Mouse (Mus musculus) liver, postnatal 0 days (tissue): ENCODE data around the gene Ccdc155. TPM values are rescaled to one million over a fixed set of nuclear protein-coding genes. Genes with fewer than 3 reads are reported as not detected.

ENCODE experiments used
- ATAC-seq: fragments of 200-750 bp; cut with Nextera tagmentation; 2 replicates; pipeline ENCODE4 v1.8.0; 2017; ENCODE audit warnings: mild to moderate bottlenecking, moderate library complexity
- DNase-seq: peaks from one replicate; pipeline ENCODE4 v3.0.0-alpha.2; 2016
- H3K27ac ChIP-seq: fragments of 300-500 bp; sonication (generic); 2 replicates; pipeline ENCODE4 v1.5.1; 2014; ENCODE audit warnings: antibody characterized with exemption, moderate library complexity, mild to moderate bottlenecking, low read depth
- H3K27me3 ChIP-seq: fragments of 300-500 bp; sonication (generic); 2 replicates; pipeline ENCODE4 v1.6.1; 2014; ENCODE audit warnings: low read length, control low read depth, mixed read lengths; ENCODE audit not compliant: insufficient read depth
- H3K36me3 ChIP-seq: fragments of 300-500 bp; sonication (generic); replicated peaks from 2 replicates; pipeline ENCODE4 v1.6.1; 2014; ENCODE audit warnings: mild to moderate bottlenecking, control low read depth, low read length, moderate library complexity, mixed read lengths; ENCODE audit not compliant: insufficient read depth
- H3K4me1 ChIP-seq: fragments of 300-500 bp; sonication (generic); 2 replicates; pipeline ENCODE4 v1.6.1; 2014; ENCODE audit warnings: antibody characterized with exemption, mild to moderate bottlenecking, control low read depth; ENCODE audit not compliant: insufficient read depth
- H3K4me2 ChIP-seq: fragments of 300-500 bp; sonication (generic); 2 replicates; pipeline ENCODE4 v1.6.1; 2014; ENCODE audit warnings: low read depth, mild to moderate bottlenecking, low read length, moderate library complexity, mixed read lengths
- H3K4me3 ChIP-seq: fragments of 300-500 bp; sonication (generic); 2 replicates; pipeline ENCODE4 v1.5.1; 2014; ENCODE audit warnings: low read depth, low read length
- H3K9ac ChIP-seq: fragments of 300-500 bp; sonication (generic); replicated peaks from 2 replicates; pipeline ENCODE4 v1.6.1; 2014; ENCODE audit warnings: mild to moderate bottlenecking, moderate library complexity
- H3K9me3 ChIP-seq: fragments of 300-500 bp; sonication (generic); 2 replicates; pipeline ENCODE4 v1.6.1; 2016; ENCODE audit warnings: mild to moderate bottlenecking, control low read depth, low read length, mixed read lengths
- CTCF ChIP-seq: sonication (generic); IDR thresholded peaks from 2 replicates; pipeline ENCODE4 v1.5.1; 2016; ENCODE audit warnings: antibody characterized with exemption, low read depth
- EP300 ChIP-seq: IDR thresholded peaks from 2 replicates; pipeline ENCODE4 v1.6.1; 2016; ENCODE audit warnings: antibody characterized with exemption, low read depth, mild to moderate bottlenecking
- WGBS: fragments of 180-500 bp; shearing (Covaris S2); extraction: QIAGEN DNeasy Blood & Tissue Kit; methylation state at CpG from one replicate; pipeline ENCODE4 v1.1.7; 2014; ENCODE audit not compliant: insufficient replicate concordance; 5-methylcytosine and 5-hydroxymethylcytosine counted together
- polyA plus RNA-seq: library from polyadenylated mRNA; unstranded; fragments of >200 nt; fragmentation: Nextera tagmentation; extraction: Ambion mirVana; gene quantifications from 2 replicates; pipeline ENCODE4 v1.2.1, GENCODE M21; 2015

The Ccdc155 gene
- polyA plus RNA-seq, 1 experiment from 2014 or later = not detected

DNA sequence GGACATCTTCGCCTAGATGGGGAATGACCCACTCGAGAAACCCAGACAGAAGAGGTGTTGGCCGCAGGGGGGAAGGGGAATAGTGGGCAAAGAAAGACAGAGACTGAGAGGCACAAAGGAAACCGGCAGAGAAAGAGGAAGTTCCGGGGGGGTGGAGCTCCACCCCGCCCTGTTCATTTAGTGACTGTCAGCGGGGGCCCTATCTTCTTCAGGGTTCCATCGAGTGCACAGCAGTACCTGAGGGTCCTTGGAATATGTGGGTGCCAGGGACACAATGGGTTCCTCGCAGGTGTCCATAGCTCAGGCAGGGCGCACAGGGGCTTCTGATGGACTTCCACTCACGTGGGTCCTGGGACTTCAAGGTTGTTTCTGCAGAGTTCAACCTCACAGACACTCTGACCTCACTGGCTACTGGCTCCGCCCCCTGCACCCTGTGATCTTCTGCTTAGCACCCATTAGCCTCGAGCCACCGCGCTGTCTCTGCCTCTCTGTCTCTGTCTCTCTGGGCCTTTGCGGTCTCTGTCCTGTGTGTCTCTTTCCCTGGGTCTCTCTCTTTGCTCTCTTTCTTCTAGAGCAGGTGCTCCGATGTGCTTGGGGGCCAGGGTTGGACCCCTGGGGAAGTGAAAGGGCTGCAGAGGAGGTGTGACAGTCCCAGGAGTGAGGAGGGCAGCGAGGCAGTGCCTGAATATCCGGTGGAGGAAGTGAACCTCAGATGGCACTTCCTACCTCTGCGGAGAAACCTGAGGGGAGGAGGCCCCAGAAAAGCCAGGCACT, 34.2 kb upstream of the Ccdc155 start, which contains the start of gene Cd37:
Cd37 (minus strand) TSS at position 393 of the 774 bp plus-strand sequence.
- no peak for TF ChIP-seq EP300
- TF ChIP-seq CTCF = no peak
- peak; percentile 78 for ATAC-seq
- WGBS = 14% methylated on average over 20 of the region's 20 CpGs
- Histone ChIP-seq H3K36me3 (no peaks in the 10 kb centered on the region), H3K9me3 (no peaks in the 10 kb centered on the region), H3K27ac (peak within 1 kb of the TSS; percentile 91), H3K4me3 (peak within 1 kb of the TSS; percentile 47), H3K4me2 (peak within 1 kb of the TSS; percentile 73), H3K4me1 (peaks cover 25% of the 10 kb centered on the region), H3K27me3 (no peaks in the 10 kb centered on the region), H3K9ac (peak within 1 kb of the TSS; percentile 72)
- DNase-seq = peak; percentile 79

DNA sequence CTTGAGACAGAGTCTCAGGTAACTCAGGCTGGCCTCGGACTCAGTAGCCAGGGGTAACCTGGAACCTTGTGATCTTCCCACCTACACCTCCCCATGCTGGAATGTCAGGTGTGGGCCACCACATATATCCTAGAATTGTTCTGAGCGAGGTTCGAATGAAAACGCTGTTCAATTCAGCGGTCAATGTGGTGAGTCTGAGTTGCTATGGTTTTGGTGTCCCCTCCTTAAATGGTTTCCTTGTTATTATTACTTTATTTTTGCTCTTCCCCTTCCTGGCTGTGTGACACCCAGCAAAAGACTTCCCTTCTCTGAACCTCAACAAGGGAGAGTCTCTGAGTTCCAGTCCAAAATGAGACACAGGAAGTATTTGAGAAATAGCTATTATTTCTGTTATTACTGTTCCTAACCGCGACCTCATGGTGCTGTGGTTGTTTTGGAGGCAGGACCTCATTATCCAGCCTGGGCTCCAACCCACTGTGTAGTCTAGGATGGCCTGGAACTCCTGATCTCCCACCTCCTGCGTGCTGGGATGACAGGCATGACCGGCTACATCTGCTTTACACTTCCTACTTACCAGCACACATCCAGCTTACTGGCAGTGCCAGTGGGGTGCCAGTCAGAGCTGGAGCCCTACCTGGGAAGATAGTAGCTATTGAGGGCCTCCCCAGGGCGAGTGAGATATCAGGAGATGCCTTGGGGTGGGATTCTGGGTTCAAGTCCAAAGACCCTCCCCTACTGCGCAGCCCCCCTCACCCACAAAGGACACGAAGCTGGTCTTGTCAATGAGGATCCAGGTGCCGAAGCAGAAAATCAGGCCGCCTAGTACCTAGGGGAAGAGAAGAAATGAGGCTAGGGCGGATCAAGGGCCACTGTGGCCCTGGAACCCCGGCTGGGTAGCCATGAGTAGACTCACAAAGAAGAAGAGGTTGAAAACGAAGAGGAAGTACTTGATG, 33.3 kb upstream of the Ccdc155 start:
- no peak for ATAC-seq
- Histone ChIP-seq H3K4me3 (peak overlapping the region; percentile 47), H3K9ac (peak overlapping the region; percentile 72), H3K36me3 (peaks cover under 1% of the 10 kb centered on the region; the same call in 1 of the 2 replicates), H3K4me1 (peaks cover 30% of the 10 kb centered on the region), H3K9me3 (no peaks in the 10 kb centered on the region), H3K27me3 (no peaks in the 10 kb centered on the region), H3K27ac (peak overlapping the region; percentile 91), H3K4me2 (peak overlapping the region; percentile 73)
- DNase-seq = no peak
- TF ChIP-seq EP300 (no peak), CTCF (no peak)
- 42% methylated on average over 17 of the region's 17 CpGs for WGBS

DNA sequence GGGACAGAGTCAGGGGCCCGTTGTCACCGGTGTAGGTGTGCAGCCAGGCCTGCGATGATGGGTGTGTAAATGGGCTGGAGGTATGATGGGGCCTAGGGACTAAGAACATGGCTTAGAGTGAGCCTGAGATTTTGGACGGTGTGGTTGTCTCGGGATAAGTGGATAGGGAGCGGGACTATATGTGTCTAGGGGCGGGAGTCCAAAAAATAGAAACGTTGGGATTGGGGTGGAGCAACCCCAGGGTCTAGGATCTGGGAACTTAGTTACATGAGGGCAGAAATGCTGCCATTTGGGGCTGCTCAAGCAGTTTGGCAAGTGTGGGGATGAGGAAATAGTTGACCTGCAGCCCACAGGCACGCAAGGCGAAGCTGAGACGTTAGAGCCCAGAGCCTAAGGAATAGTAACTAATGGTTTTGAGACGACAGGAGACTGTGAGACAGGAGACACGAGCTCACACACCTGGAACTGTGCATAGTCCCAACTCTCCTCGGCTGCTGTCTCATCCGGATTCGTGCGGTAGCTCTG, 31.0 kb upstream of the Ccdc155 start:
- 54% methylated on average over 17 of the region's 17 CpGs for WGBS
- TF ChIP-seq EP300 (no peak), CTCF (no peak)
- DNase-seq (peak; percentile 13), ATAC-seq (no peak)
- Histone ChIP-seq H3K4me3 (no peak overlapping the region), H3K4me2 (peak overlapping the region; percentile 53; the same call in 1 of the 2 replicates), H3K36me3 (peaks cover 11% of the 10 kb centered on the region), H3K27me3 (no peaks in the 10 kb centered on the region), H3K27ac (no peak overlapping the region), H3K9ac (no peak overlapping the region), H3K4me1 (peaks cover 25% of the 10 kb centered on the region), H3K9me3 (no peaks in the 10 kb centered on the region)

DNA sequence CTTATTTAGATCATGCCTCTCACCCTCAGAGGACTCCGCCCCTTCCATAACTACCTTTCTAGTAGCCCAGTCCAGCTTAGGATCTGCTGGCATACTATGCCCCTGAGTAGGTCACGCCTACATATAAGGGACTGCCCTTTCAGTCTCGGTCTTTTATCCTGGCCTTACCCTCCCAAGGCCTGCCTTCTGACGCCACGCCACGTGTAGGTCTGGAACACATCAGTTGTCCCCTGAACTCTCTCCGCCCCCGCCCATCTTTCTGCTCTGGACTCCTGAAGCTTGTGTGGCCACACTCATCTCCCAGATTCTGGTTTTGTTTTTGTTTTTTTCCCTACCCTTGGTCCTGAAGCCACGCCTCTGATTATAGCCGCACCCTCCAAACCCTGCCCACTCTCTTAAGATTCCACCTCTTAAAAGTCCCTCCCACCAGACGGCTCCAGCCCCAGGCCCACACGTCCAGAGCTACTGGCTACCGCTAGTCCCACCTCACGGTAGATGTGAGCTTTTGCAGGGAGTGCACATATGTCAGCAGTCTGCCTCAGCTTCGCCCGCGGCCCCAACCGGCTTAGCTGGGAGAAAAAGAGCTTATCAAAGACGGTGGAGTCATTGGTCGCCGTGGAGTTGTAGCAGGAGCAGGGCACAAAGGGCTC, 30.4 kb upstream of the Ccdc155 start:
- H3K4me3 ChIP-seq = no peak overlapping the region
- TF ChIP-seq EP300 (no peak), CTCF (no peak)
- H3K9ac ChIP-seq = peak overlapping the region; percentile 16; the same call in 1 of the 2 replicates
- no peak overlapping the region for H3K27ac ChIP-seq
- H3K36me3 ChIP-seq = peaks cover 11% of the 10 kb centered on the region
- WGBS = 42% methylated on average over 21 of the region's 21 CpGs
- DNase-seq (no peak), ATAC-seq (peak; percentile 14; the same call in 1 of the 2 replicates)
- H3K9me3 ChIP-seq = no peaks in the 10 kb centered on the region
- H3K27me3 ChIP-seq = no peaks in the 10 kb centered on the region
- peak overlapping the region; percentile 53 for H3K4me2 ChIP-seq
- peaks cover 22% of the 10 kb centered on the region for H3K4me1 ChIP-seq

DNA sequence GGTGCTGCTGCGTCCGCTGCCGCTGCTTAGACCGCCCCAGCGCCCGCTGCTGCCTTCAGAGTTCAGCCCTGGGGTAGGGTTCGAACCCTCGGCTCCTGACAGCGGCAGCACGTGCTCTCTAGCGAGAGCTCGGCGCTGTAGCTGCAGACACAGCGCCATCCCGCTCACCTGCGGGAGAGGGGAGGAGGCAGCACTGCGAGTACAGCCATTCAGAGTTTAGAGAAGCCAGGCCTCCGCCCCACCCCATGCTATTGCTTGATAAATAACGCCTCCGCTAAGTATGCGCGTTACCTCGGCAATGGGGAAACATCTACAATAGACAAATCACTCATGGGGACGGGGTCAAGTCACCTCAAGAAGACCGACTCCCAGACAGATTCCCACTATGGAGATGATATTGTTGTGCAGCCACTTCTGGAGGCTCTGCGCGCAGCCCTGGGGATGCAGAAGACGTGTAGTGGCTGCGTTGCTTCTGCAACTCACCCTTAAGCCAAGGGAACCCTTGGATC, 29.7 kb upstream of the Ccdc155 start:
- H3K4me3 ChIP-seq = no peak overlapping the region
- no peaks in the 10 kb centered on the region for H3K9me3 ChIP-seq
- H3K36me3 ChIP-seq = peaks cover 11% of the 10 kb centered on the region
- ATAC-seq (no peak), DNase-seq (peak; percentile 18)
- TF ChIP-seq EP300 (no peak), CTCF (no peak)
- peak overlapping the region; percentile 16; the same call in 1 of the 2 replicates for H3K9ac ChIP-seq
- no peak overlapping the region for H3K27ac ChIP-seq
- 49% methylated on average over 29 of the region's 29 CpGs for WGBS
- no peaks in the 10 kb centered on the region for H3K27me3 ChIP-seq
- H3K4me1 ChIP-seq = peaks cover 22% of the 10 kb centered on the region
- H3K4me2 ChIP-seq = peak overlapping the region; percentile 53
